Mouse (Mus musculus) heart, postnatal 0 days (tissue): ENCODE results near the gene Plk5. TPM values are rescaled to one million over a fixed set of nuclear protein-coding genes. Genes with fewer than 3 reads are reported as not detected.

Source experiments
- ATAC-seq: fragments of 200-750 bp; cut with Nextera tagmentation; 2 replicates; pipeline ENCODE4 v1.8.0; 2017; ENCODE audit warnings: low read depth, moderate number of reproducible peaks, moderate library complexity; ENCODE audit not compliant: insufficient read depth
- DNase-seq: peaks from one replicate; pipeline ENCODE4 v3.0.0-alpha.2; 2016; ENCODE audit warnings: low spot score
- H3K27ac ChIP-seq: fragments of 300-500 bp; sonication (generic); 2 replicates; pipeline ENCODE4 v1.5.1; 2014; ENCODE audit warnings: low read depth, mild to moderate bottlenecking
- H3K27me3 ChIP-seq: fragments of 300-500 bp; sonication (generic); 2 replicates; pipeline ENCODE4 v1.6.1; 2014; ENCODE audit warnings: low read length, mixed read lengths; ENCODE audit not compliant: control insufficient read depth, insufficient read depth
- H3K36me3 ChIP-seq: fragments of 300-500 bp; sonication (generic); replicated peaks from 2 replicates; pipeline ENCODE4 v1.6.1; 2014; ENCODE audit warnings: low read length, mixed read lengths; ENCODE audit not compliant: control insufficient read depth, insufficient read depth
- H3K4me1 ChIP-seq: fragments of 300-500 bp; sonication (generic); 2 replicates; pipeline ENCODE4 v1.6.1; 2014; ENCODE audit warnings: antibody characterized with exemption; ENCODE audit not compliant: control insufficient read depth, insufficient read depth
- H3K4me2 ChIP-seq: fragments of 300-500 bp; sonication (generic); 2 replicates; pipeline ENCODE4 v1.6.1; 2014; ENCODE audit warnings: low read depth, mild to moderate bottlenecking, low read length, moderate library complexity
- H3K4me3 ChIP-seq: fragments of 300-500 bp; sonication (generic); 2 replicates; pipeline ENCODE4 v1.5.1; 2014; ENCODE audit warnings: low read depth, low read length
- H3K9ac ChIP-seq: fragments of 300-500 bp; sonication (generic); replicated peaks from 2 replicates; pipeline ENCODE4 v1.6.1; 2014; ENCODE audit warnings: low read depth, low read length, mixed read lengths
- H3K9me3 ChIP-seq: fragments of 300-500 bp; sonication (generic); replicated peaks from 2 replicates; pipeline ENCODE4 v1.6.1; 2016; ENCODE audit warnings: low read length; ENCODE audit not compliant: control insufficient read depth
- CTCF ChIP-seq: IDR thresholded peaks from 2 replicates; pipeline ENCODE4 v1.5.1; 2016; ENCODE audit warnings: antibody characterized with exemption, control low read depth, low read depth
- EP300 ChIP-seq: IDR thresholded peaks from 2 replicates; pipeline ENCODE4 v1.6.1; 2016; ENCODE audit warnings: antibody characterized with exemption, low read depth
- WGBS: fragments of 180-500 bp; shearing (Covaris S2); extraction: QIAGEN DNeasy Blood & Tissue Kit; methylation state at CpG from one replicate; pipeline ENCODE4 v1.1.7; 2014; 5-methylcytosine and 5-hydroxymethylcytosine counted together
- polyA plus RNA-seq: library from polyadenylated mRNA; unstranded; fragments of >200 nt; fragmentation: Nextera tagmentation; extraction: Ambion mirVana; gene quantifications from 2 replicates; pipeline ENCODE4 v1.2.1, GENCODE M21; 2015
- total RNA-seq: library from RNA; depleted of rRNA; stranded (reverse); fragments of >200 nt; gene quantifications from 2 replicates; pipeline ENCODE4 v1.2.3, GENCODE M21; 2014; ENCODE audit warnings: low replicate concordance

Plk5 gene
- total and polyA plus RNA-seq, 2 experiments from 2014 or later: 0.05 to 1.7 TPM

DNA sequence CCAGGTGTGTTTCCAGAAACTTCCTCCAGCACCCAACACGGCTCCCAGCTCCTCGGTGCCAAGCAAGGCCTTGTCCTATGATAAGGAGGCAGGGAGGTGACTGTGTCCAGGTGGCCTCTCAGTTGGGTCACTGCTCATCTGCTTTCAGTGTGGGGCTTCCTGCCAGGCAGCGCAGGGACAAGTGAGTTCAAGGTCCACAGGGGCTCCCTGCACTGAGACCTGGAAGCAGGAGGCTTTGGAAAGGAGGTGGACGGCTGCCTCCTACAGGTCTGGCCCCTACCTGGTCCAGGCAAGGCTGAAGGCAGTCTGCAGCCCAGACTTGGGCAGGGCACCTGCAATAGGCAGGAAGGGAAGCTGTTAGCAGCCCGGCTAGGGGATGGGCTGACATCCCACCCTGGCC lies 36.4 kb downstream of the Plk5 start:
- peaks cover 13% of the 10 kb centered on the region for H3K4me1 ChIP-seq
- no peak overlapping the region for H3K9ac ChIP-seq
- no peak overlapping the region for H3K27ac ChIP-seq
- H3K4me3 ChIP-seq: no peak overlapping the region
- no peaks in the 10 kb centered on the region for H3K27me3 ChIP-seq
- 82% methylated on average over 5 of the region's 5 CpGs for WGBS
- ATAC-seq (no peak), DNase-seq (no peak)
- TF ChIP-seq CTCF: no peak
- no peak for TF ChIP-seq EP300
- H3K9me3 ChIP-seq: no peaks in the 10 kb centered on the region
- H3K36me3 ChIP-seq: peaks cover 48% of the 10 kb centered on the region
- no peak overlapping the region for H3K4me2 ChIP-seq

DNA sequence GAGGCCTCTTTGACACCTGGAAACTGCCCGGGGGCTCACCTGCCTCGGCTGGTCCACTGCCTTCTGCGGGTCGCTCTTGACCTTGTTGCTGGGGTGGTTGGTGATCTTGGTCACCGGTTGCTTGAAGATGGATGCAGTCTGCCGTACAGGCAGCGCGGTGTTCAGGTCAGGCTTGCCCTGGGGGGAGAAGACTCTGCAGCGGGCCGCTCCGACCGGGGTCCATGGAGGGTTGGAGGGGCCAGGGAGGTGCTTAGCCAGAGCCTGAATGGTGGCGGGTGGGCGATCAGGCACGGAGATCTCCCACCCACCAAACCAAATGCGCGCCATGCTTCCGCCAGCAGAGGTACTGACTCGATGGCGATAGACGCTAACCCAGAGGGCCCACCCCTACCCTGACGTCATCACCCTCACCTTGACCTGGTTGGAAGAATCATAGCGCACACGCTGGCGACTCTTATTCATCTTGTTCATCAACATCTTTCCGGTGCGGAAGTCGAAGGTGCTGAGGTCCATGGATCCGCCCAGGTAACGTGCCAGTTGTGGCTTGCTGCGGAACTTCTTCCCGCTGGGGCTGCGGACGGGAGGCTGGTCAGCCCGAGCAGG lies 38.9 kb downstream of the Plk5 start:
- WGBS: 95% methylated on average over 35 of the region's 35 CpGs
- no peaks in the 10 kb centered on the region for H3K9me3 ChIP-seq
- TF ChIP-seq CTCF (no peak), EP300 (no peak)
- no peaks in the 10 kb centered on the region for H3K27me3 ChIP-seq
- H3K9ac ChIP-seq: no peak overlapping the region
- peaks cover 48% of the 10 kb centered on the region for H3K36me3 ChIP-seq
- no peak for DNase-seq
- H3K27ac ChIP-seq: no peak overlapping the region
- ATAC-seq: no peak
- no peak overlapping the region for H3K4me2 ChIP-seq
- no peak overlapping the region for H3K4me3 ChIP-seq
- H3K4me1 ChIP-seq: peaks cover 17% of the 10 kb centered on the region

DNA sequence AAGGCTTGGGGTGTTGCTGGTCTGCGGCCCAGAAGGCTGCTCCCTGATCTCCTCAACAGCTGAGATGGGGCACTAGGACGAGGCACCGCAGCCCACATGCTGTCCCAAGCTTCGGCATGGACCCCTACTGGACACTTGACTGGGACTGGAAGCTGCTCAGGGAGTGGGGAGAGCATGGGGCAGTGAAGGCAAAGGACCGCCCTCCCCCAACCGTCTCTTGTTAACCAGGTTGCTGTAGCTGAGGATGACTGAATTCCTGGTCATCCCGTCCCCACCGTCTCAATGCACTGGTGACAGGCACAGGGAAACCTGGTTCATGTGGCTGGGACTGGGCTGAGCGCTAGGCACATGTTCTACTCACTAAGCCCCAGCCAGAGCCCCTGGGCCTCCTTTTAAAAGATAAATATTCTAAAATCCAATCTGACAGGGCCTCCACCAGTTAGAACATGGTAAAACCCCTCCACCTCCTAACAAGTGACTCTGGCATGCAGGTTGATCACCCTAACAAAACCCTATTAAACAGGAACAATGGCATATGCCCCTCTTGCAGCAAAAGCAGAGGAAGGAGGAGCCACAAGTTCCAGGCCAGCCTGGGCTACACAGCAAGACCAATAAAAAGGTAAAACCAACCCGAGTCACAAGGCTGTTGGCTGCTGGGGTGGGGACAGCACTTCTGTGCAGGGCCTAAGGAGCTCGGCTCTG lies 40.7 kb downstream of the Plk5 start:
- no peak overlapping the region for H3K9ac ChIP-seq
- peaks cover 44% of the 10 kb centered on the region for H3K36me3 ChIP-seq
- DNase-seq (no peak), ATAC-seq (no peak)
- H3K4me1 ChIP-seq: peaks cover 22% of the 10 kb centered on the region
- H3K4me2 ChIP-seq: no peak overlapping the region
- 84% methylated on average over 11 of the region's 11 CpGs for WGBS
- TF ChIP-seq EP300 (no peak), CTCF (no peak)
- H3K27me3 ChIP-seq: no peaks in the 10 kb centered on the region
- no peak overlapping the region for H3K4me3 ChIP-seq
- H3K9me3 ChIP-seq: no peaks in the 10 kb centered on the region
- H3K27ac ChIP-seq: no peak overlapping the region

DNA sequence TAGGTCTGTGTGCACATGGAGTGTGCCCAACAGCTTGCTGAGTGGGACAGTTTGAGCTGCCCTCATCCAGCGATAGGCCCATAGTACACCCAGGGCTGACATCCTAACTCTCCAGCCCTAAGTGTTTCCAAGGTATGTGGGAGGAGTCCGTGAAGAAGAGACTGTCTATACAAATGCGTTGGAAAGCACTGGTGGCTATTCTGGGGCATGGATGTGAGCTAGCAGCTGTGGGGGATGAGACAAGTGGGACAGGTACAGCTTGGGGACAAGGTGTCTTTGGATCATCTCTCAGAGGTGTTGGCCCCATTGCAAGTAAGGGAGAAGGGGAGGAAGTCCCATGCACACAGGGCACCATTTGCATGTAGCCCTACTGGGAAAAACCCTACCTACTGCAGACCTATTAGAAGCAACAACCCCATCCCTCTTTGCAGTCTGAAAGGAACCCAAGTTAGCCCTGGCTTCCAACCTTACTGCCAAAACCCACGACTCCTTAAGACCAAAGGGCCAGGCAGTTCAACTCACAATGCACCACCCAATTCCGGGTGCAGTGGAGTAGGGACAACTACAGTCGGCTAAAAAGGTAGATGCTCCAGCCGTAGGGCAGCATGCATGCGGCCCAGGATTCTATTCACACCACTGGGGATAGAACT lies 41.4 kb downstream of the Plk5 start:
- Histone ChIP-seq H3K9ac (0 out of 2 replicates have a peak overlapping the region, but pooled peaks have one; percentile 59), H3K4me1 (peaks cover 22% of the 10 kb centered on the region), H3K36me3 (peaks cover 44% of the 10 kb centered on the region), H3K4me2 (peak overlapping the region; percentile 73), H3K4me3 (no peak overlapping the region), H3K27ac (no peak overlapping the region), H3K27me3 (no peaks in the 10 kb centered on the region), H3K9me3 (no peaks in the 10 kb centered on the region)
- WGBS: 46% methylated on average over 8 of the region's 8 CpGs
- ATAC-seq (no peak), DNase-seq (no peak)
- TF ChIP-seq CTCF: no peak
- no peak for TF ChIP-seq EP300

DNA sequence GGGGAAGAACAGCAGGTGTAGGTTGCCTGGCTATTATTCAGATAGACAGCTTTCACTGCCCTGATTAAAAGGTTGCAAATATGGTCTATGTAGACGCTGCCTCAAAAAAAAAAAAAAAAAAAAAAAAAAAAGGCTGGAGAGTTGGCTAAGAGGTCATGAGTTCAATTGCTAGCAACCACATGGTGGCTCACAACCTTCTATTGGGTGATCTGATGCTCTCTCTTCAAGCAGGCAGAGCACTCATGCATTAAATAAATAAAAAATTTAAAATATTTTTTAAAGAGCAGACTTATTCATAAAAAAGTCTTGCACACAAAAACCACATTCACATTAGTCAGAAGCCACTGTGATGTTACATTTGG lies 41.9 kb downstream of the Plk5 start:
- Histone ChIP-seq H3K9me3 (no peaks in the 10 kb centered on the region), H3K27me3 (no peaks in the 10 kb centered on the region), H3K9ac (peak overlapping the region; percentile 59), H3K4me3 (peak overlapping the region; percentile 83), H3K27ac (peak overlapping the region; percentile 97), H3K36me3 (peaks cover 44% of the 10 kb centered on the region), H3K4me1 (peaks cover 22% of the 10 kb centered on the region), H3K4me2 (peak overlapping the region; percentile 73)
- no peak for TF ChIP-seq CTCF
- no peak for TF ChIP-seq EP300
- ATAC-seq (no peak), DNase-seq (no peak)
- WGBS: 0% methylated on average over 1 of the region's 1 CpGs
